Mouse (Mus musculus) embryonic facial prominence, embryonic 15.5 days (tissue): ENCODE measurements at regions not wholly inside any gene's neighbourhood (a gene's known extent, or its start where the extent isn't known, plus 50 kb on each side); places are given as distances from the start of the nearest gene placed in this dataset.

Source experiments
- ATAC-seq: fragments of 200-750 bp; cut with Nextera tagmentation; 2 replicates; pipeline ENCODE4 v1.8.0; 2017; ENCODE audit warnings: low read depth, moderate TSS enrichment; ENCODE audit not compliant: insufficient number of reproducible peaks, low FRiP score, low TSS enrichment
- H3K27ac ChIP-seq: fragments of 300-500 bp; sonication (generic); replicated peaks from 2 replicates; pipeline ENCODE4 v1.5.1; 2015; ENCODE audit warnings: mild to moderate bottlenecking, inconsistent platforms
- H3K27me3 ChIP-seq: fragments of 300-500 bp; sonication (generic); 2 replicates; pipeline ENCODE4 v1.6.1; 2015; ENCODE audit warnings: inconsistent platforms
- H3K36me3 ChIP-seq: fragments of 300-500 bp; sonication (generic); 2 replicates; pipeline ENCODE4 v1.6.1; 2015; ENCODE audit warnings: mild to moderate bottlenecking, inconsistent platforms
- H3K4me1 ChIP-seq: fragments of 300-500 bp; sonication (generic); 2 replicates; pipeline ENCODE4 v1.6.1; 2015; ENCODE audit warnings: inconsistent platforms
- H3K4me2 ChIP-seq: fragments of 300-500 bp; sonication (generic); replicated peaks from 2 replicates; pipeline ENCODE4 v1.6.1; 2015; ENCODE audit warnings: mild to moderate bottlenecking, inconsistent platforms
- H3K4me3 ChIP-seq: fragments of 300-500 bp; sonication (generic); replicated peaks from 2 replicates; pipeline ENCODE4 v1.5.1; 2015; ENCODE audit warnings: mild to moderate bottlenecking, inconsistent platforms
- H3K9ac ChIP-seq: fragments of 300-500 bp; sonication (generic); 2 replicates; pipeline ENCODE4 v1.6.1; 2015; ENCODE audit warnings: inconsistent platforms
- H3K9me3 ChIP-seq: fragments of 300-500 bp; sonication (generic); replicated peaks from 2 replicates; pipeline ENCODE4 v1.6.1; 2016; ENCODE audit warnings: inconsistent platforms
- WGBS: fragments of 180-500 bp; shearing (Covaris S2); methylation state at CpG from one replicate; pipeline ENCODE4 v1.1.7; 2015; 5-methylcytosine and 5-hydroxymethylcytosine counted together

GRCm38 (mm10) chr14:71231223-71231815 is 631.7 kb upstream of the Fam160b2 start:
- Histone ChIP-seq H3K4me1 (no peaks in the 10 kb centered on the region; the same call in 1 of the 2 replicates), H3K4me3 (no peak overlapping the region), H3K9ac (no peak overlapping the region), H3K27ac (no peak overlapping the region), H3K9me3 (no peaks in the 10 kb centered on the region), H3K36me3 (no peaks in the 10 kb centered on the region), H3K27me3 (no peaks in the 10 kb centered on the region), H3K4me2 (no peak overlapping the region)
- 64% methylated on average over 4 of the region's 4 CpGs for WGBS
- ATAC-seq, result no peak

DNA sequence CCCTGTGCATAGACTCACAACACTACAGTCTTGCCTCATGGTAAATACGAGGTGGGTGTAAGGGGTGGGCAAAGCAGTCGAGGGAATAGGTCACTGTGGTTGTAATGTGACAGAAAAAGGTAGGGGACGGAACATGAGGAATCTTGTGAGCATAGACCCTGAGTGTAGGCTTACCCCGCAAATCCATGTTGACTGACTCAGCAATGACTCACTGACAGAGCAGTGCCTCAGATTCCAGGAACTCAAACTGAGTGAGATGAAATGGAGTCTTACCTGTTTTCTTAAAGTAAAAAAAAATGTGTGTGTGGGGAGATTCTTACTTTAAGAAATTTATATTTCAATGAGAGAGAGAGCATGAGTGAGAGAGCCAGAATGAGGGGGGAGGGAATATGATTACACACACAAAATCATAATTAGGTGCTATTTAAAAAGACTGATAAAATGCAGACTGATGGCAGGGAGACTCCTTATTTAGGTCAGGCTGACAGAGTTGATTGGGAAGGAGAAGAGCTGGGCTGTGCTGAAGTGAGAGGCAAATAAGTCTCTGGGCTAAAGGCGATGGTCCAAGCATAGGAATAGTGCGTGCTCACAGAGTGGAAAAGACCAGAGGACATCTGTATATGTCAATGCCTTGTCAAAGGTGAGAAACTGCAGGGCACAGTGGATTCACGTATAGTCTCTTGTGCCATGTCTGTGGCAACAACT is 631.0 kb upstream of the Fam160b2 start:
- Histone ChIP-seq H3K27me3 (no peaks in the 10 kb centered on the region), H3K27ac (no peak overlapping the region), H3K4me2 (no peak overlapping the region), H3K4me1 (no peaks in the 10 kb centered on the region; the same call in 1 of the 2 replicates), H3K4me3 (no peak overlapping the region), H3K36me3 (no peaks in the 10 kb centered on the region), H3K9ac (no peak overlapping the region), H3K9me3 (no peaks in the 10 kb centered on the region)
- ATAC-seq, result no peak
- 84% methylated on average over 7 of the region's 7 CpGs for WGBS

GRCm38 (mm10) chr14:71229955-71230354 is 630.3 kb upstream of the Fam160b2 start:
- Histone ChIP-seq H3K27me3 (no peaks in the 10 kb centered on the region), H3K4me2 (no peak overlapping the region), H3K9me3 (no peaks in the 10 kb centered on the region), H3K9ac (no peak overlapping the region), H3K36me3 (no peaks in the 10 kb centered on the region), H3K27ac (no peak overlapping the region), H3K4me3 (no peak overlapping the region), H3K4me1 (no peaks in the 10 kb centered on the region; the same call in 1 of the 2 replicates)
- 87% methylated on average over 2 of the region's 2 CpGs for WGBS
- no peak for ATAC-seq

- WGBS, result 71% methylated on average over 8 of the region's 8 CpGs
- Histone ChIP-seq H3K4me1 (no peaks in the 10 kb centered on the region; the same call in 1 of the 2 replicates), H3K4me3 (no peak overlapping the region), H3K27ac (no peak overlapping the region), H3K4me2 (no peak overlapping the region), H3K27me3 (no peaks in the 10 kb centered on the region), H3K9me3 (no peaks in the 10 kb centered on the region), H3K36me3 (no peaks in the 10 kb centered on the region), H3K9ac (no peak overlapping the region)
- ATAC-seq, result no peak
These were observed 629.3 kb upstream of the Fam160b2 start for GRCm38 (mm10) chr14:71228894-71229446.

- Histone ChIP-seq H3K4me2 (no peak overlapping the region), H3K4me3 (no peak overlapping the region), H3K27me3 (no peaks in the 10 kb centered on the region), H3K36me3 (no peaks in the 10 kb centered on the region), H3K9me3 (no peaks in the 10 kb centered on the region), H3K9ac (no peak overlapping the region), H3K27ac (no peak overlapping the region), H3K4me1 (no peaks in the 10 kb centered on the region)
- WGBS, result 67% methylated on average over 1 of the region's 1 CpGs
- ATAC-seq, result no peak
These were observed 617.4 kb upstream of the Fam160b2 start for GRCm38 (mm10) chr14:71217041-71217440.

DNA sequence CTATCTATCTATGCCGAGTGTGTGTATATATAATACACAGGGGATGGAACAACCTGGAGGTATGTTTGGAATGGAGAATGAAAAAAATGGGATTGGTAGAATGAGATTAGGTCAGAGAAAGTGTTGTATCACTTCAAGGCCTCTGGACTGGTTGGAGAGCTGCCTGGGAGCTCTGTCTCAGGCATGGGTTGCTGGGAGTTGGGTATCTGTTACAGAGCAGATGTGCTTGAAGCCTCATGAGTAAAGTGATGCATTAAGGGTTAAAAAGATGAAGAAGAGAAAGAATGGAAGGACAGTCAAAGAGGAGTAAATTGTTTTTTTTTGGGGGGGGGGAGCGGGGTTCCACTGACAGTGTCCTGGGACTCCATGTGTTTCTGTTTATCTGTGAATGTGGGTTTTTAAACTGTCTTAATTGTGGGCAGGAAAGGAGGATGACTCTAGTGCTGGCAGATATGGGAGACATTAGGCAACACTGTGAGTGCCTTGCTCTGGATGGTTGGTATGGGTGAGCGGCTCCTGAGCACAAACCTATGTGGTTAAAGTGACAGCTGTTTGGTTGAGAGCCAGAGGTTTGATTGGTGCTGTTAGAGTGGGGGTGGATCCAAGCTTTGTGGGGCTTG is 611.8 kb upstream of the Fam160b2 start:
- Histone ChIP-seq H3K4me1 (no peaks in the 10 kb centered on the region), H3K9me3 (no peaks in the 10 kb centered on the region), H3K36me3 (no peaks in the 10 kb centered on the region), H3K4me2 (no peak overlapping the region), H3K27ac (no peak overlapping the region), H3K9ac (no peak overlapping the region), H3K4me3 (no peak overlapping the region), H3K27me3 (no peaks in the 10 kb centered on the region)
- WGBS, result 67% methylated on average over 3 of the region's 3 CpGs
- ATAC-seq, result no peak

DNA sequence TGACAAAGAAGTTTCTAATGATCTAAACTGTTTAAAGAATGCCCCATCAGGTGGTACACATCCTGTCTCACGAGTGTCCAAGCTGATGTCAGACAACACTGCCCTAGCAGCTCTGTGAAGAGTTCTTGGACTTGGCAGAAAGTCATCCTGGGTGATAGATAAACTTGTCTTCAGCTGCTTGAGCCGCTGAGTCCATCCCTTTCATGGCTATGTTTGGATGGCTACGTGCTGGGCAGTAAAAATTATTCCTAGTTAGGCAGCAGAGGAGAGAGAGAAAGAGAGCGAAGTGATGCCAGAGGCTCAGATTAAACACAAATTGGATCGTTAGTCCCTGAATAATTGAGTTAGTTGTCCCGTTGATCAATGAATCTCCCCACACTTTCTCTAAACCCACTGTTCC is 603.8 kb upstream of the Fam160b2 start:
- H3K4me3 ChIP-seq, result no peak overlapping the region
- no peaks in the 10 kb centered on the region for H3K36me3 ChIP-seq
- no peak for ATAC-seq
- H3K27me3 ChIP-seq, result no peaks in the 10 kb centered on the region
- no peak overlapping the region for H3K9ac ChIP-seq
- no peaks in the 10 kb centered on the region for H3K4me1 ChIP-seq
- H3K9me3 ChIP-seq, result no peaks in the 10 kb centered on the region
- WGBS, result 75% methylated on average over 6 of the region's 6 CpGs
- no peak overlapping the region for H3K4me2 ChIP-seq
- no peak overlapping the region for H3K27ac ChIP-seq

- H3K27ac ChIP-seq, result no peak overlapping the region
- WGBS, result 93% methylated on average over 1 of the region's 1 CpGs
- no peak overlapping the region for H3K4me2 ChIP-seq
- no peaks in the 10 kb centered on the region for H3K9me3 ChIP-seq
- no peak overlapping the region for H3K4me3 ChIP-seq
- ATAC-seq, result no peak
- H3K4me1 ChIP-seq, result no peaks in the 10 kb centered on the region
- H3K9ac ChIP-seq, result no peak overlapping the region
- H3K27me3 ChIP-seq, result no peaks in the 10 kb centered on the region
- no peaks in the 10 kb centered on the region for H3K36me3 ChIP-seq
These were observed 601.3 kb upstream of the Fam160b2 start for GRCm38 (mm10) chr14:71200917-71201316.

DNA sequence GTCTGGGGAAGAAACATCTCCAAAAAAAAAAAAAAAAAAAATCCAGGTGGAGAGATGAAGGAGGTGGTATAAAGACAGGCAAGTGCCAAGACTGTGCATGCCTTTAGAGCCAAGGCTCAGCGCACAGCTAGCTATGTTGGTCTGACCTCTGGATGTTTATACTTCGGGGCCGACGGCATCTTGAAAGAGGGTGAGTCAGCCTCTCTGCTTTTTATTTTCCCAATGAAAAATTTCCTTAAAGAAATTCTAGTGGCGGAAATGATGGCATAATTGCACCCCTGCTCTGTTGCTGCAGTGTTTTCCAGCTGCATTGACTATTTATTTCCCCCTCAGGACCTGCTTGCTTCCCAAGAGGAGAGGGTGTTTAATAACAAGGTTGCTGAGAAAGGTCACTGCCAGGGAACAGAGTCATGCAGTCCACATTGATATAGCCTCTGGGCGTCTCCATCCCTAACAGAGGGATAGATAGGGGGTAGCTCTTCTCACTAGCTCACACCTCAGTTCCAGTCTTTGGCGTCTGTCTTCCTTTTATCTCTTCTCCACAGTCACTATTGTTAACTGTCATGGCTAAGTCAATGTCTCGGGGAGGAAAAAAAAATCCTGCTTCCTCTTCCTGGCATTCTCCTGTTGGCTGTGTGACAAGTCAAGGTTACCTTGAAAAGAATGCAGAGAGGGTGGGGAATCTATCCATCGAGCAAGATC is 599.7 kb upstream of the Fam160b2 start:
- Histone ChIP-seq H3K27me3 (no peaks in the 10 kb centered on the region), H3K9me3 (no peaks in the 10 kb centered on the region), H3K9ac (no peak overlapping the region), H3K4me2 (no peak overlapping the region), H3K4me3 (no peak overlapping the region), H3K27ac (no peak overlapping the region), H3K36me3 (no peaks in the 10 kb centered on the region), H3K4me1 (no peaks in the 10 kb centered on the region)
- 36% methylated on average over 9 of the region's 9 CpGs for WGBS
- ATAC-seq, result no peak

GRCm38 (mm10) chr14:71194219-71194618 is 594.6 kb upstream of the Fam160b2 start:
- H3K4me1 ChIP-seq, result no peaks in the 10 kb centered on the region
- no peaks in the 10 kb centered on the region for H3K27me3 ChIP-seq
- no peaks in the 10 kb centered on the region for H3K9me3 ChIP-seq
- H3K4me2 ChIP-seq, result no peak overlapping the region
- WGBS, result 89% methylated on average over 2 of the region's 2 CpGs
- no peak overlapping the region for H3K27ac ChIP-seq
- no peak overlapping the region for H3K9ac ChIP-seq
- H3K4me3 ChIP-seq, result no peak overlapping the region
- ATAC-seq, result no peak
- no peaks in the 10 kb centered on the region for H3K36me3 ChIP-seq

DNA sequence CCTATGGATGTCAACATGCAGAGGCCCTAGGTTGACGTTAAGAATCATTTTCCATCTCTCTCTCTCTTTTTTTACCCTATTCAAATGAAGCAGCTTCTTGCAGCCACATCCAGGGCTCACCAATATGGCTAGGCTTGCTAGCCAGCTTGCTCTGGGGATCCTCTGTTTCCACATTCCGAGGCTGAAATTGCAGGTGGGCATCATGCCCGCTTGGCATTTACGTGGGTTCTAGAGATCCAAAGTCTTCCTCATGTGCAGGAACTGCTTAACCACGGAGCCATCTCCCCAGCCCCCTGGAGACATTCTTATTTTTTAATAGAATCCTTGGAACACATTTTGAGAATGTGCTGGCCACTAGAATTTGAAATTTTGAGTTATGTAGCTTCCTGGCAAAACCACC is 592.9 kb upstream of the Fam160b2 start:
- Histone ChIP-seq H3K4me1 (no peaks in the 10 kb centered on the region), H3K27ac (no peak overlapping the region), H3K4me3 (no peak overlapping the region), H3K9me3 (no peaks in the 10 kb centered on the region), H3K4me2 (no peak overlapping the region), H3K36me3 (no peaks in the 10 kb centered on the region), H3K9ac (no peak overlapping the region), H3K27me3 (no peaks in the 10 kb centered on the region)
- ATAC-seq, result no peak
- WGBS, result 72% methylated on average over 5 of the region's 5 CpGs
